Mouse (Mus musculus): Measurements from ENCODE around the gene Lpin2. TPM values are rescaled to one million over a fixed set of nuclear protein-coding genes. Genes with fewer than 3 reads are reported as not detected.

The Lpin2 gene
- polyA plus RNA-seq, 1 experiment from 2014 or later = 45.6 TPM

- Histone ChIP-seq H3K9ac (ENCODE audit: low read depth, low read length) (no peak overlapping the region), H3K4me3 (replicated peaks; ENCODE audit: low read depth, low read length) (no peak overlapping the region), H3K36me3 (ENCODE audit: insufficient read depth, low read length) (peaks cover 16% of the 10 kb centered on the region), H3K27ac (no peak overlapping the region), H3K4me1 (replicated peaks; ENCODE audit: insufficient read depth, low read length) (no peaks in the 10 kb centered on the region), H3K27me3 (ENCODE audit: insufficient read depth, low read length) (no peaks in the 10 kb centered on the region), H3K4me2 (ENCODE audit: low read length) (no peak overlapping the region), H3K9me3 (replicated peaks; ENCODE audit: low read length) (no peaks in the 10 kb centered on the region)
- ATAC-seq (replicated peaks; ENCODE audit: low FRiP score, low read depth) = no peak
- no peak for TF ChIP-seq CTCF (IDR thresholded peaks at IDR 0.05; ENCODE audit: low read depth)
- 85% methylated on average over 3 of the region's 3 CpGs for whole genome bisulfite sequencing
- no peak for DNase-seq (ENCODE audit: low spot score)
Measured at GRCm38 (mm10) chr17:71221383-71221782, 39.0 kb downstream of the Lpin2 start.

GRCm38 (mm10) chr17:71223676-71224075, 41.3 kb downstream of the Lpin2 start:
- no peak for TF ChIP-seq CTCF (IDR thresholded peaks at IDR 0.05; ENCODE audit: low read depth)
- H3K4me2 ChIP-seq (ENCODE audit: low read length) = no peak overlapping the region
- H3K27me3 ChIP-seq (ENCODE audit: insufficient read depth, low read length) = no peaks in the 10 kb centered on the region
- H3K27ac ChIP-seq = no peak overlapping the region
- H3K4me3 ChIP-seq (replicated peaks; ENCODE audit: low read depth, low read length) = no peak overlapping the region
- peaks cover 16% of the 10 kb centered on the region for H3K36me3 ChIP-seq (ENCODE audit: insufficient read depth, low read length)
- ATAC-seq (replicated peaks; ENCODE audit: low FRiP score, low read depth) = 0 out of 2 replicates have a peak, but pooled peaks have one; percentile 54
- no peak for DNase-seq (ENCODE audit: low spot score)
- no peaks in the 10 kb centered on the region for H3K4me1 ChIP-seq (replicated peaks; ENCODE audit: insufficient read depth, low read length)
- no peaks in the 10 kb centered on the region for H3K9me3 ChIP-seq (replicated peaks; ENCODE audit: low read length)
- no peak overlapping the region for H3K9ac ChIP-seq (ENCODE audit: low read depth, low read length)
- WGBS = 46% methylated on average over 5 of the region's 5 CpGs

- Histone ChIP-seq H3K27me3 (ENCODE audit: insufficient read depth, low read length) (no peaks in the 10 kb centered on the region), H3K4me3 (replicated peaks; ENCODE audit: low read depth, low read length) (no peak overlapping the region), H3K9ac (ENCODE audit: low read depth, low read length) (no peak overlapping the region), H3K4me1 (replicated peaks; ENCODE audit: insufficient read depth, low read length) (no peaks in the 10 kb centered on the region), H3K4me2 (ENCODE audit: low read length) (no peak overlapping the region), H3K27ac (no peak overlapping the region), H3K36me3 (ENCODE audit: insufficient read depth, low read length) (peaks cover 16% of the 10 kb centered on the region), H3K9me3 (replicated peaks; ENCODE audit: low read length) (no peaks in the 10 kb centered on the region)
- 51% methylated on average over 2 of the region's 2 CpGs for WGBS
- TF ChIP-seq CTCF (IDR thresholded peaks at IDR 0.05; ENCODE audit: low read depth) = no peak
- ATAC-seq (replicated peaks; ENCODE audit: low FRiP score, low read depth) (no peak), DNase-seq (ENCODE audit: low spot score) (no peak)
Measured at GRCm38 (mm10) chr17:71224521-71224920, 42.2 kb downstream of the Lpin2 start.

- no peaks in the 10 kb centered on the region for H3K4me1 ChIP-seq (replicated peaks; ENCODE audit: insufficient read depth, low read length)
- H3K4me3 ChIP-seq (replicated peaks; ENCODE audit: low read depth, low read length) = no peak overlapping the region
- H3K27ac ChIP-seq = no peak overlapping the region
- peak; percentile 62 for TF ChIP-seq CTCF (IDR thresholded peaks at IDR 0.05; ENCODE audit: low read depth)
- no peak for DNase-seq (ENCODE audit: low spot score)
- H3K27me3 ChIP-seq (ENCODE audit: insufficient read depth, low read length) = no peaks in the 10 kb centered on the region
- no peaks in the 10 kb centered on the region for H3K9me3 ChIP-seq (replicated peaks; ENCODE audit: low read length)
- 40% methylated on average over 5 of the region's 5 CpGs for WGBS
- no peak for ATAC-seq (replicated peaks; ENCODE audit: low FRiP score, low read depth)
- H3K9ac ChIP-seq (ENCODE audit: low read depth, low read length) = no peak overlapping the region
- H3K36me3 ChIP-seq (ENCODE audit: insufficient read depth, low read length) = peaks cover 16% of the 10 kb centered on the region
- no peak overlapping the region for H3K4me2 ChIP-seq (ENCODE audit: low read length)
Measured at GRCm38 (mm10) chr17:71225091-71225490, 42.7 kb downstream of the Lpin2 start.

- no peaks in the 10 kb centered on the region for H3K27me3 ChIP-seq (ENCODE audit: insufficient read depth, low read length)
- WGBS = 84% methylated on average over 9 of the region's 9 CpGs
- no peak overlapping the region for H3K9ac ChIP-seq (ENCODE audit: low read depth, low read length)
- TF ChIP-seq CTCF (IDR thresholded peaks at IDR 0.05; ENCODE audit: low read depth) = no peak
- H3K4me1 ChIP-seq (replicated peaks; ENCODE audit: insufficient read depth, low read length) = no peaks in the 10 kb centered on the region
- no peak overlapping the region for H3K4me2 ChIP-seq (ENCODE audit: low read length)
- no peak overlapping the region for H3K4me3 ChIP-seq (replicated peaks; ENCODE audit: low read depth, low read length)
- peaks cover 20% of the 10 kb centered on the region for H3K36me3 ChIP-seq (ENCODE audit: insufficient read depth, low read length)
- ATAC-seq (replicated peaks; ENCODE audit: low FRiP score, low read depth) (no peak), DNase-seq (ENCODE audit: low spot score) (no peak)
- H3K27ac ChIP-seq = no peak overlapping the region
- no peaks in the 10 kb centered on the region for H3K9me3 ChIP-seq (replicated peaks; ENCODE audit: low read length)
Measured at GRCm38 (mm10) chr17:71227128-71227895, 45.0 kb downstream of the Lpin2 start.

- Histone ChIP-seq H3K27me3 (ENCODE audit: insufficient read depth, low read length) (no peaks in the 10 kb centered on the region), H3K4me1 (replicated peaks; ENCODE audit: insufficient read depth, low read length) (no peaks in the 10 kb centered on the region), H3K36me3 (ENCODE audit: insufficient read depth, low read length) (peaks cover 27% of the 10 kb centered on the region), H3K9me3 (replicated peaks; ENCODE audit: low read length) (no peaks in the 10 kb centered on the region), H3K4me3 (replicated peaks; ENCODE audit: low read depth, low read length) (no peak overlapping the region), H3K9ac (ENCODE audit: low read depth, low read length) (no peak overlapping the region), H3K4me2 (ENCODE audit: low read length) (no peak overlapping the region), H3K27ac (no peak overlapping the region)
- WGBS = 83% methylated on average over 7 of the region's 7 CpGs
- no peak for TF ChIP-seq CTCF (IDR thresholded peaks at IDR 0.05; ENCODE audit: low read depth)
- DNase-seq (ENCODE audit: low spot score) = no peak
- no peak for ATAC-seq (replicated peaks; ENCODE audit: low FRiP score, low read depth)
Measured at GRCm38 (mm10) chr17:71228651-71229050, 46.3 kb downstream of the Lpin2 start.
